Mouse (Mus musculus) heart, postnatal 10 days (tissue): ENCODE results near the gene Pkn1. TPM values are rescaled to one million over a fixed set of nuclear protein-coding genes. Genes with fewer than 3 reads are reported as not detected.

Experiments
- DNase-seq, 2 experiments: peaks; one replicate each; pipeline ENCODE4 v3.0.0; 2021
- intact Hi-C: fragments of 180-260 bp; cut with DNase I; formaldehyde crosslinking; loops from one replicate; pipeline ENCODE4 v1.15.1; 2025
- microRNA-seq, 2 experiments: library from miRNA; unstranded; fragments of <30 nt; microRNA quantifications; one replicate each; pipeline ENCODE4 v1.2.0; 2022
- total RNA-seq, 2 experiments: library from RNA; stranded (reverse); gene quantifications; 2 replicates each; pipeline ENCODE4 v1.2.3; 2021

Pkn1 gene
- total RNA-seq, 2 experiments from 2014 or later = 58.9 to 66.7 TPM

- intact Hi-C loops = no loop called here
- no peak for DNase-seq
These were observed 80.4 kb downstream of the Pkn1 start for GRCm38 (mm10) chr8:83618566-83618965.

DNA sequence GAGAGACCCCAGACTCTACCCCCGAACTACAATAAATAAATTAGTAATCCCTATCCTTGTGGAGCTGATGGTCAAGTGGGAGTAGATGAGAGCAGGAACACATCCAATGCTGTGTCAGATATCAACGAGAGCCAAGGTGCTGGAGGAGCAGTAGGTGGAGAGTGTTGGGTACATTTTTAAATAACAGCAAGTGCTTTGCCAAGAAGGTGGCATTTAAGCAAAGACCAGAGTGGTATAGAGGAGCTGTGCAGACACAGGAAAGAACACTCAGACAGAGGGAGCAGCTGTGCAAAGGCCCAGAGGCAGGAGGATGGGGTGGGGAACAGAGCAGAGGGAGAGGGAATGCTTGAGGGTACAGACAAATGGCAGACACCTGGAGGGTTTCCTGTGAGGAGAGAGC is 81.9 kb downstream of the Pkn1 start:
- intact Hi-C loops = no loop called here
- no peak for DNase-seq

- intact Hi-C loops = no loop called here
These were observed 82.4 kb downstream of the Pkn1 start for GRCm38 (mm10) chr8:83616625-83617024.

More at GRCm38 (mm10) chr8:83616625-83617024, 82.4 kb downstream of the Pkn1 start:
- DNase-seq = no peak

Small RNA genes lying within 50 kb of the gene (microRNA-seq; reads per million reads assigned to microRNA genes)
- 0 to 3.1 reads per million in 2 experiments for gene Mir1668

Other genes with a start within 250 kb of the Pkn1 start
- 10 to 100 TPM; 39.3 to 48.2 TPM for gene Scoc, start 240.8 kb downstream of the Pkn1 start, total RNA-seq
- not detected for gene Olfr370, start 163.4 kb downstream of the Pkn1 start, total RNA-seq
- gene Ndufb7, start 132.5 kb downstream of the Pkn1 start, total RNA-seq = 100 to 1,000 TPM; 597 to 620 TPM
- 100 to 1,000 TPM; 181 to 199 TPM for gene Tecr, start 91.2 kb downstream of the Pkn1 start, total RNA-seq
- gene Dnajb1, start 91.0 kb downstream of the Pkn1 start, total RNA-seq = 10 to 100 TPM; 17.5 to 18.0 TPM
- gene Gipc1, start 46.5 kb downstream of the Pkn1 start, total RNA-seq = 10 to 100 TPM; 46.1 to 48.7 TPM
- gene Ptger1, start 32.5 kb downstream of the Pkn1 start, total RNA-seq = under 1 TPM; 0.20 to 0.53 TPM
- gene Ddx39, start 16.0 kb upstream of the Pkn1 start, total RNA-seq = 10 to 100 TPM; 37.5 to 38.4 TPM
- 10 to 100 TPM; 66.0 to 68.1 TPM for gene Adgre5, start 42.1 kb upstream of the Pkn1 start, total RNA-seq
- gene Adgrl1, start 200.9 kb upstream of the Pkn1 start, total RNA-seq = 10 to 100 TPM; 29.8 to 29.9 TPM